Mouse (Mus musculus): ENCODE data around the gene Gfral.

- no peak for TF ChIP-seq POLR2A (IDR thresholded peaks at IDR 0.05; ENCODE audit: borderline replicate concordance, extremely low read depth, low read depth, low read length)
- TF ChIP-seq CTCF (IDR thresholded peaks at IDR 0.05; ENCODE audit: insufficient read depth, low read length) = no peak
Observed at GRCm38 (mm10) chr9:76138378-76139109, 74.9 kb downstream of the Gfral start.

Measured in lung, adult 2 months (tissue).